Mouse (Mus musculus) liver, adult 2 months (tissue): ENCODE data around the gene Timm13. TPM values are rescaled to one million over a fixed set of nuclear protein-coding genes. Genes with fewer than 3 reads are reported as not detected.

Experiments
- DNase-seq: peaks from one replicate; pipeline ENCODE4 v3.0.0-alpha.2; 2011; ENCODE audit warnings: low read depth, low spot score; ENCODE audit errors: extremely low read depth
- H3K27ac ChIP-seq: fragments of 200-500 bp; replicated peaks from 2 replicates; pipeline ENCODE4 v1.5.1; 2012; ENCODE audit warnings: low read depth, mild to moderate bottlenecking, control low read depth, inconsistent platforms, low read length; ENCODE audit not compliant: insufficient read depth
- H3K27me3 ChIP-seq: fragments of 200-500 bp; 2 replicates; pipeline ENCODE4 v1.6.1; 2012; ENCODE audit warnings: mild to moderate bottlenecking, moderate library complexity, low read length, inconsistent platforms; ENCODE audit not compliant: control insufficient read depth, insufficient read depth
- H3K36me3 ChIP-seq: fragments of 200-500 bp; 2 replicates; pipeline ENCODE4 v1.6.1; 2012; ENCODE audit warnings: low read length, inconsistent platforms; ENCODE audit not compliant: control insufficient read depth, insufficient read depth
- H3K4me1 ChIP-seq: fragments of 200-500 bp; 2 replicates; pipeline ENCODE4 v1.6.1; 2011; ENCODE audit warnings: low read length; ENCODE audit not compliant: control insufficient read depth, insufficient read depth
- H3K4me3 ChIP-seq: fragments of 200-500 bp; 2 replicates; pipeline ENCODE4 v1.5.1; 2011; ENCODE audit warnings: low read depth, mild to moderate bottlenecking, control low read depth, low read length, moderate library complexity; ENCODE audit not compliant: insufficient read depth
- H3K79me2 ChIP-seq: fragments of 200-500 bp; 2 replicates; pipeline ENCODE4 v1.6.1; 2012; ENCODE audit warnings: inconsistent platforms, mild to moderate bottlenecking, low read length, moderate library complexity; ENCODE audit not compliant: control insufficient read depth, insufficient read depth
- H3K9ac ChIP-seq: fragments of 200-500 bp; 2 replicates; pipeline ENCODE4 v1.6.1; 2012; ENCODE audit warnings: low read depth, mild to moderate bottlenecking, control low read depth, inconsistent platforms, low read length
- CTCF ChIP-seq: fragments of 200-500 bp; IDR thresholded peaks from 2 replicates; pipeline ENCODE4 v1.5.1; 2011; ENCODE audit warnings: low read depth, low read length, control low read depth
- POLR2A ChIP-seq: fragments of 200-500 bp; IDR thresholded peaks from 2 replicates; pipeline ENCODE4 v1.6.1; 2011; ENCODE audit warnings: low read length, control low read depth; ENCODE audit not compliant: insufficient read depth; ENCODE audit errors: extremely low read depth
- WGBS: fragments of 180-500 bp; shearing (Covaris S2); methylation state at CpG from one replicate; pipeline ENCODE4 v1.1.7; 2018; 5-methylcytosine and 5-hydroxymethylcytosine counted together
- polyA plus RNA-seq: library from polyadenylated mRNA; depleted of rRNA; stranded (reverse); fragments of >200 nt; gene quantifications from 2 replicates; pipeline ENCODE4 v1.2.3, GENCODE M21; 2012
- total RNA-seq: library from RNA; depleted of rRNA; stranded (reverse); fragments of >200 nt; gene quantifications from 2 replicates; pipeline ENCODE4 v1.2.3, GENCODE M21; 2014

Timm13 gene
- total and polyA plus RNA-seq, 2 experiments, result 79.9 to 388 TPM

DNA sequence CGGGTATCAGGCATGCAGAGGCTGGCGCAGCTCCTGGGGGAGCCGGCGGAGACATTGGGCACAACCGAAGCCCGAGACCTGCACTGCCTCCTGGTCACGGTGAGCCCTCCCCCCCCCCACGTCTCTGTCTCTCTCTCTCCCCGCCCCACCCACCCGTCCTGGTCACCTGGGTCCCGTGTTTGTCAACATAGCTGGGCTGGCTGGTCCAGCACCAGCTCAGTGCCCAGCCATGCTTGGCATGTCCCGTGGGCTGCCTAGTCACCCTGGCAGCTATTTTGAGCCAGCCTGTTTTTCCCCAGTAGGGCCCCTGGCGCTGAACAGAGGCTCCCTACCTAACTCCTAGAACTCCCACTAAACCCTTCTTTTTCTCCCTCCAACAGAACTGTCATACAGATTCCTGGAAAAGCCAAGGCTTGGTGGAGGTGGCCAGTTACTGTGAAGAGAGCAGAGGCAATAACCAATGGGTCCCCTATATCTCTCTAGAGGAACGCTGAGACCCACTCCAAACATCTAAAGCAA, 30.4 kb upstream of the Timm13 start:
- no peaks in the 10 kb centered on the region for H3K36me3 ChIP-seq
- 17% methylated on average over 14 of the region's 14 CpGs for WGBS
- H3K4me1 ChIP-seq, result peaks cover 22% of the 10 kb centered on the region
- DNase-seq, result peak; percentile 55
- peak overlapping the region; percentile 56; the same call in 1 of the 2 replicates for H3K4me3 ChIP-seq
- TF ChIP-seq CTCF, result no peak
- TF ChIP-seq POLR2A, result no peak
- H3K79me2 ChIP-seq, result no peaks in the 10 kb centered on the region
- no peak overlapping the region; the same call in 1 of the 2 replicates for H3K9ac ChIP-seq
- H3K27me3 ChIP-seq, result no peaks in the 10 kb centered on the region; the same call in 1 of the 2 replicates
- H3K27ac ChIP-seq, result no peak overlapping the region

DNA sequence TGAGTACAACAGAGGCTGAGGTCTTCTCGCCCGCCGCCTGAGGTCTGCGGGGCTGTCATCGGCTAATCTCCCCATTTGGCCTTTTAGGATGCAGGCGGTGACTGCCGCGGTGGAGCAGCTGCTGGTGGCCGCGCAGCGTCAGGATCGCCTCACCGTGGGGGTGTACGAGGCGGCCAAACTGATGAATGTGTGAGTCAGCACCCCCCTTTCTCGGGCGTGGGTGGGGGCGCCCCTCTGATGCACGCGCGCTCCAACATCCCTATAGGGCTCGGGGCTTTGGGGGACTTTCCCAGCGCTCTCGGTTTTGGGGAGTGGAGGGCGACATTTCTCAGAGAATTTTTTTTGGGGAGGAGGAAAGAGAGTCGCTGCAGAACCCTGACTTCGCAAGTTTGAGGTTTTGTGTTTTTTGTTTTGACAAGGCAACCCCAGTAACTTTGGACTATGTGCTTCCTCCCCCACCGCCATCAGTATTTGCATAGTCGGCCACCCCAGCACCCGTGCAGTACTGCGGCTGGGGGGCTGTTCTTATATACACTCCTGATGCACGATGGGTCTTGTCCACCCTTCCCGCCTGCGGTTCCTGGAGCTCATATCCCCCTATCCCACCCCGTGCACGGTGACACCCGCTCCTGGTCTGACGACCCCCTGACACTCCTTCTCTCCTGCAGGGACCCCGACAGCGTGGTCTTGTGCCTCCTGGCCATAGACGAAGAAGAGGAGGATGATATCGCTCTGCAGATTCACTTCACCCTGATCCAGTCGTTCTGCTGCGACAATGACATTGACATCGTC, 29.8 kb upstream of the Timm13 start:
- WGBS, result 2% methylated on average over 45 of the region's 45 CpGs
- H3K9ac ChIP-seq, result peak overlapping the region; percentile 44
- no peaks in the 10 kb centered on the region; the same call in 1 of the 2 replicates for H3K27me3 ChIP-seq
- no peaks in the 10 kb centered on the region for H3K36me3 ChIP-seq
- TF ChIP-seq POLR2A, result no peak
- no peak for TF ChIP-seq CTCF
- H3K79me2 ChIP-seq, result no peaks in the 10 kb centered on the region
- no peak overlapping the region for H3K27ac ChIP-seq
- H3K4me1 ChIP-seq, result peaks cover 22% of the 10 kb centered on the region
- peak overlapping the region; percentile 56 for H3K4me3 ChIP-seq
- DNase-seq, result no peak

DNA sequence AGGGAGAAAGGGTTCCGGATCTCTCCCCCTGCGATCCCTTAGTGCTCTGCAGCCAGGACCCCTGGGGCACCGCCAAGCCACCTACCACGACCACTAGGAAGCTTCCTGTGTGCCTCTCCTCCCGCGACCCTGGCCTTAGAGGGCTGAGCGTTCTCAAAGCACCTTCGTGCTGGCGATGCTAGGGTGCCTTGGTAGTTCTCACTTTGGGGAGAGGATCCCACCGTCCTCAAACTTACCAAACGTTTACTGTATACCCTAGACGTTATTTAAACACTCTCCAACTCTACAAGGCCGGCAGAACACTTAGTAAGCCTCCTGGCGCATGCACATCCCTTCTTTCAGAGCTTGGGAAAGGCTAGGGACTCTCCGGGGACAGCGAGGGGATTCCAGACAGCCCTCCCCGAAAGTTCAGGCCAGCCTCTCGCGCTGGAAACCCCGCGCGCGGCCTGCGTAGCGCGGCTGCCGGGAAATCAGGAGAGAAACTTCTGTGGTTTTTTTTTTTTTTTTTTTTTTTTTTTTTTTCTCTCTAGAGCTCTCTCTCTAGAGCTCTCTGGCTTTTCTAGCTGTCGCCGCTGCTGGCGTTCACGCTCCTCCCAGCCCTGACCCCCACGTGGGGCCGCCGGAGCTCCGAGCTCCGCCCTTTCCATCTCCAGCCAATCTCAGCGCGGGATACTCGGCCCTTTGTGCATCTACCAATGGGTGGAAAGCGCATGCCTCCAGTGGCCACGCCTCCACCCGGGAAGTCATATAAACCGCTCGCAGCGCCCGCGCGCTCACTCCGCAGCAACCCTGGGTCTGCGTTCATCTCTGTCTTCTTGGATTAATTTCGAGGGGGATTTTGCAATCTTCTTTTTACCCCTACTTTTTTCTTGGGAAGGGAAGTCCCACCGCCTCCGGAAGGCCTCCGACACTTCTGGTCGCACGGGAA, 28.8 kb upstream of the Timm13 start, which contains the start of gene Gadd45b:
Gene Gadd45b, plus strand, starts transcription at position 775 of the 928 bp plus-strand sequence.
- Histone ChIP-seq H3K79me2 (no peaks in the 10 kb centered on the region), H3K4me1 (peaks cover 22% of the 10 kb centered on the region), H3K27ac (peak within 1 kb of the TSS; percentile 52), H3K9ac (peak within 1 kb of the TSS; percentile 49), H3K27me3 (no peaks in the 10 kb centered on the region; the same call in 1 of the 2 replicates), H3K4me3 (peak within 1 kb of the TSS; percentile 56), H3K36me3 (no peaks in the 10 kb centered on the region)
- DNase-seq, result peak; percentile 90
- under 1% methylated on average over 56 of the region's 56 CpGs for WGBS
- TF ChIP-seq CTCF (no peak), POLR2A (peak; percentile 97)

DNA sequence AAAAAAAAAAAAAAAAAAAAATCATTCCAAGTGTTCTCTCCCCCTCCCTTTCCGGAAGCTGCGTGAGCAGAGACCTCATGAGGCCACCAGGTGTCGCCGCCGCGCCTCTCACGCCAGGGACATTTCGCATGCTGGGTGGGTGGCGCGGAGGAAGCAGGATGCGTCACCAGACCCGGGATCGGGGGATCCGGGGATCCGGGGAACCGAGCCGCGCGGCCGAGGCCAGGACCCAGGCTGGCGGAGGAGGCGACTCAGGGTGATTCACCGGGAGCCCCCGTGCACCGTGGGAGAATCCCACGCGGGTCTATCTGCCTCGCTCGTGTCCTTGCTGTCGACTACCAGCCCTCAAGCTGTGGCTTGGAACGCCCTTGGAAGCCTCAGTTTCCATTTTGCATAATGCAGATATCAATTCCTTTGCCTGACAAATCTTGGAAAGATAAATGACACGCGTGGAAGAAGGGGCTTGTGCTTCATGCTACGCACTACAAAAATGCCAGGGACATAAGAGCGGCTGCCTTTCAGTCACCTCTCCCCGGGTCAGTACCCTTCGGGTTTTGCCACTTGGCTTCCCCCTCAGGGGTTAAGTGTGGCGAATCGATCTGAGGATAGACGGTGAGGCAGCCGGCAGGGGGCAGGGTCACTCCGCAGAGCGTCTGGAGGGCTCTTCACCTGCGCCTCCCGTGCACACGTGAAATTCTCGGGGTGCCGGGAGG, 28.0 kb upstream of the Timm13 start:
- DNase-seq, result peak; percentile 65

DNA sequence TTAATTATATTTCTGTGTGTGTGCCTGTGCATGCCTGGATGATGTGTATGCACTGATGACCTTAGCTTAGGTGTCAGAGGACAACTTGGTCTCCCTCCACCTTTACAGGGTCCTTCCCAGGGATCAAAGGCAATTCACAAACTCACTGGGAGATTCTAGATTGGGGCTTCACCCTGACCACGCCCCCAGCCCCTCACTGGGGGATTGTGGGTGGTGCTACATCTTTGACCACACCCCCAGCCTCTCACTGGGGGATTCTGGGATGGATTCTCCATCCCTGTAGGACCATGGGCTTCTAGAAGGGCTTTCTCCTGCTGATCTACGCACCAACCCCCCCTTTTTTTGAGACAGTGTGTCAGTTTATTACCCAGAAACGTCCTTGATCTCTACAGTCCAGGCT, 24.7 kb upstream of the Timm13 start:
- Histone ChIP-seq H3K27me3 (no peaks in the 10 kb centered on the region), H3K36me3 (no peaks in the 10 kb centered on the region), H3K27ac (no peak overlapping the region), H3K4me1 (peaks cover 8% of the 10 kb centered on the region; the same call in 1 of the 2 replicates), H3K79me2 (no peaks in the 10 kb centered on the region), H3K4me3 (no peak overlapping the region), H3K9ac (no peak overlapping the region)
- DNase-seq, result no peak
- WGBS, result 56% methylated on average over 3 of the region's 3 CpGs
- TF ChIP-seq CTCF (no peak), POLR2A (no peak)

More for the DNA sequence above, 28.0 kb upstream of the Timm13 start:
- TF ChIP-seq POLR2A (no peak), CTCF (peak; percentile 90)
- Histone ChIP-seq H3K9ac (peak overlapping the region; percentile 49), H3K4me3 (peak overlapping the region; percentile 52), H3K27me3 (no peaks in the 10 kb centered on the region; the same call in 1 of the 2 replicates), H3K79me2 (no peaks in the 10 kb centered on the region), H3K27ac (0 out of 2 replicates have a peak overlapping the region, but pooled peaks have one; percentile 52), H3K4me1 (peaks cover 21% of the 10 kb centered on the region), H3K36me3 (no peaks in the 10 kb centered on the region)
- under 1% methylated on average over 48 of the region's 48 CpGs for WGBS
